Mouse (Mus musculus): ENCODE data around the gene Dmrtb1. TPM values are rescaled to one million over a fixed set of nuclear protein-coding genes. Genes with fewer than 3 reads are reported as not detected.

Dmrtb1 gene
- 45.2 and 53.5 TPM in 2 replicates for polyA plus RNA-seq (2012; rRNA removed)

DNA sequence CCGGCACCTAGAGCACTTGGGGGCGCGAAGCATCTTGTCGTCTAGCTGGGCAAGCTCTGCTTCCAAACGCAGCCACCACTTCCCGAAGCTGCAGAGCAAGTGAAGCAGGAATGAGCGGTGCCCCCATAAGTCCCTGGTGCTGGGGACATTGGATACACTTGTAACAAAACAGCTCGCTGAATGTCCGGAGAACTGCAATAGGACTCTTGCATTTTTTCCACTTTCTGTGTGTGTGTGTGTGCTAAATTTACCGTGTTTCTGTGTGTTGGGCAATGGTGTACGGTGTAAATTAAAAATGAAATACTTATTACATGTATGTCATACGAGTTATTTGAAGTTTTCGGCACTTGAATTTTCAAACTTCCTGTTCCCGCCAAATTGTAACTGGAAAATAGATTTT is at the start of gene Dmrtb1:
Dmrtb1 (minus strand) TSS at position 101 of the 400 bp plus-strand sequence.

Other genes with a start within 250 kb of the Dmrtb1 start
- 1.1 and 2.6 TPM in 2 replicates for gene Glis1, start 249.6 kb downstream of the Dmrtb1 start, polyA plus RNA-seq (2012; rRNA removed)
- gene Lrp8, start 118.0 kb upstream of the Dmrtb1 start, polyA plus RNA-seq (2012; rRNA removed) = 102 and 127 TPM in 2 replicates
- 205 and 257 TPM in 2 replicates for gene Magoh, start 195.5 kb upstream of the Dmrtb1 start, polyA plus RNA-seq (2012; rRNA removed)
- gene 0610037L13Rik, start 205.6 kb upstream of the Dmrtb1 start, polyA plus RNA-seq (2012; rRNA removed) = 140 and 144 TPM in 2 replicates
- 13.5 and 18.3 TPM in 2 replicates for gene Cpt2, start 239.4 kb upstream of the Dmrtb1 start, polyA plus RNA-seq (2012; rRNA removed)